Mouse (Mus musculus) retina, embryonic 14.5 days (tissue): ENCODE data around the gene Robo1.

ENCODE experiments used
- DNase-seq: peaks from one replicate; pipeline ENCODE4 v3.0.0-alpha.2; 2015; ENCODE audit warnings: low spot score

Gene Robo1

GRCm38 (mm10) chr16:72307537-72308330 is at the start of gene Robo1:
Gene Robo1, plus strand, starts transcription at chr16:72308306.
- DNase-seq, result no peak

GRCm38 (mm10) chr16:72267839-72268238 is 40.3 kb upstream of the Robo1 start:
- no peak for DNase-seq

DNA sequence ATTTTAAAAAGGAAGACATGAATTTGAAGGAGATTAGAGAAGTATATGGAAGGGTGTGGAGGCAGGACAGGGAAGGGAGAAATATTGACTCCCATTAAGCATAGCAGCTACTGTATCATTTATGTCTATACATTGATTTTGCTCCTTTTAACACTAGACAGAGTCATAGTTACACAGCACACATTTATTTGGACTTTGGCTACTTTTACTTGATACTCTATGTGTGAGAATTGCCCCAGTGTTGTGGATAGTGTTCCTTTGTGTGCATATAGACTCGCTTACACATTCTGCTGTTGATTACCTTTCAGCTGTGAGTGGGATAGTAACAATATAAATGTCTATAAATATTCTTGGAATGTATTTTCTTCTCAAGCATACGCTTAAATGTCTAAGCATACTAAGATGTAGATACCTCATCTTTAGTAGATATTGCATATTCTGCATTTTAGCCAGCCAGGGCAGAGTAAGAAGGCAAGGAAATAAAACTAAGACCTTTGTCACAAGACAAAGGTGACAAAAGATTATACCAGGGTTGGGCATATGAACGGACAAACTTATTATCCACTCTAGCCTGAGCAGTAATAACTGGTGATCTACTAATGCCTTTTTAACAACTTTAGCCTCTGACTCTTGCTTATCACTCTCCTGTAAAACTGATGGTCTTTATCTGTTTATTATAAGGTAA is 31.6 kb upstream of the Robo1 start:
- DNase-seq, result no peak

GRCm38 (mm10) chr16:72308331-72308668 is 194 bp downstream of the Robo1 start:
- DNase-seq, result no peak

GRCm38 (mm10) chr16:72327321-72327720 is 19.2 kb downstream of the Robo1 start:
- no peak for DNase-seq

DNA sequence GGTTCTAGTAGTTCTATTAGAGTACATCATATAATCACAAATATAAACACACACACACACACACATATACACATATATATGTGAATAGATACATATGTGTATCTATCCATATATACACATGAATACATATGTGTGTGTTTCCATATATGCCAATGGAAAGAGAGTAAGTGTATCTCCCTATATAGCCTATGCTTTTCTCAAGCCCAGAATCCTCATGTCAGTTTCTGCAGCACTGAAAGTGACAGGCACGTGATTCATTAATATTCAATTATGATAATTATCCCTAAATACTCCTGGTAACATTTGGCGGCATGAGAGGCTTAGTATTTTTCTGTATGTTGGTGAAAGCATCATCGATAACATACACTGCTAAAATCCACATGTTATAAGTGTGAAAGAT is 20.5 kb downstream of the Robo1 start:
- DNase-seq, result no peak

- DNase-seq, result no peak
Observed at GRCm38 (mm10) chr16:72337757-72338156, 29.7 kb downstream of the Robo1 start.

- no peak for DNase-seq
Observed at GRCm38 (mm10) chr16:72350422-72350821, 42.3 kb downstream of the Robo1 start.

- peak; percentile 78 for DNase-seq
Observed at GRCm38 (mm10) chr16:72356515-72357357, 48.6 kb downstream of the Robo1 start.

GRCm38 (mm10) chr16:72376896-72377295 is 68.8 kb downstream of the Robo1 start:
- DNase-seq, result no peak

GRCm38 (mm10) chr16:72381819-72382218 is 73.7 kb downstream of the Robo1 start:
- no peak for DNase-seq

DNA sequence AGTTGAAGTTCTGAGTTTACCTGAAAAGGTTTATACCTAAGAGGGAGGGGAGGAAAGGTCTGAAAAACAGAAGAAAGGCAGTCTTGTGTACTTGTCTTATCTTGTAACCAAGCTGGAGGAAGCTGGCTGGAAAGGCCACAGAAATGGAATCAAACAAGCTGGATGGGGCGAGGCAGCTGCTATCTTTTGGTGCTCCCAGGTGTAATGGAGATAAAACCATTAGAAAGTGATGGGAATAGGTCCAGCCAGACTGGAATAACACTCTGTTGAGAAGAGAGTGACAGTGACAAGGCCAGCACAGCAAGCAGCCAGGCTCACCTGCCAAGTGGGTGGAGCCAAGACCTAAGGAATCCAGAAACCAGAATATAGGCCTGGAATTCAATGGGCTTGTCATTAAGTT is 75.5 kb downstream of the Robo1 start:
- no peak for DNase-seq

GRCm38 (mm10) chr16:72393512-72393911 is 85.4 kb downstream of the Robo1 start:
- no peak for DNase-seq

GRCm38 (mm10) chr16:72398811-72399210 is 90.7 kb downstream of the Robo1 start:
- no peak for DNase-seq

DNA sequence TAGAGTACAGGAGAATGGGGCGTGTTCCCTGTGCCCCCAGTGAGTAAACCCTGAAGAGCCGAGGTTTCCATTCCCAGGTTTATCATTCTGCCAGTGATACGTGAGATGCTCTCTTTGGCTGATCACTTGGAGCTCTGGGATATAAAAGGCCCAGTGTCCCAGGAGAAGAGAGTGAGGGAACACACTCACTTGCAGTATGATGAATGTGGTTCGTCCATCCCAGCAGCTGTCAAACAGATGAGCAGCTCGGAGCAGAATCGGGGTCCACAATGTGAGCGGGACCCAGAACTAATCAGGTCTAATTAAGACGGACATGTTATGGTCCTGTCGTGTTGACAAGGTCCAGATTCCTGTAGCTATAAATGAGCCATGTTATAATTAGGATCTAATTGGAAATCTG is 94.3 kb downstream of the Robo1 start:
- DNase-seq, result peak; percentile 74

- no peak for DNase-seq
Observed at GRCm38 (mm10) chr16:72409820-72410219, 101.7 kb downstream of the Robo1 start.

DNA sequence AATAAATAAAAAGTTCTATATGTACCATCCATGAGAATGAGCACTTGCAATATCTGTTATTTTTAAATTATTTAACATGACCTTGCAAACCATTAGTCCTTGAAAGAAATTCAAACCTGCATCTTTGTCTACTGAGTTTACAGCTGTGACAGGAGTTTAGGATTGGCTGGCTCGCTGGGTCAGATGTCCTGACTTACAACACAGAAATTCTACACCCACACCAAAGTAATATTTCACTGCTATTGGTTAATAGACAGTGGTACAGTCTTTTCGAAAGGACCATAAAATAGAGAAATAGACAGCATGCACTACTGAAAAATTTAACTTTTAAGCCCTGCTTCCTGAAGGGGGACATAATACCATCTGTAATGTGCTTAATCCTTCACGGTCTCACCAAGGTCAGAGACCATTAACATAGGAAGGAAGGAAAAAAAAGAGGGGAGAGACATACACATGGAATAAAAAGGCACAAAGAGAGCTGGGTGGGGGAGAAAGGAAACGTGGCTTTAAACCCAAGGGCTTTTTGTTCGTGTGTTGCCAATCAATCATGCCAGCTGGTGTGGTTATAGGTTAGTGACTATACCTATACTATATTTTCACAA is 103.7 kb downstream of the Robo1 start:
- no peak for DNase-seq

DNA sequence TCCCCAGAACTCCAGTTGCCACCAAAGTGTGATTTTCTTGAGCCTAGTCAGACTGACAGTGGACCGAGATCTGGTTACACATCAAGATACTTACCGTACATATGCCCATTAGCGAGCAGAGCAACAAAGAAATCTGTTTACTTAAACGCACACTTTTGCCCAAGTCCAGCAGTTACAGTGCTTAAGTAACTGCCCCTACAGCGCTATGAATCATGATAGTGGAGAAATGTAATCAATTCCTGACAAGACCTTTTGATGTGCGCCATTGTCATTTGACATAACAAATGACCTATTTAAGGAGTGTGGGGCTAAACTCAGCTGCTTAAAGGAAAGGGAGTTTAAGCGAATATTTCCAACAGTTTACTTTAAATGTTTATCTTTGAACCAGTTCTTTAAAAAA is 104.8 kb downstream of the Robo1 start:
- DNase-seq, result no peak

DNA sequence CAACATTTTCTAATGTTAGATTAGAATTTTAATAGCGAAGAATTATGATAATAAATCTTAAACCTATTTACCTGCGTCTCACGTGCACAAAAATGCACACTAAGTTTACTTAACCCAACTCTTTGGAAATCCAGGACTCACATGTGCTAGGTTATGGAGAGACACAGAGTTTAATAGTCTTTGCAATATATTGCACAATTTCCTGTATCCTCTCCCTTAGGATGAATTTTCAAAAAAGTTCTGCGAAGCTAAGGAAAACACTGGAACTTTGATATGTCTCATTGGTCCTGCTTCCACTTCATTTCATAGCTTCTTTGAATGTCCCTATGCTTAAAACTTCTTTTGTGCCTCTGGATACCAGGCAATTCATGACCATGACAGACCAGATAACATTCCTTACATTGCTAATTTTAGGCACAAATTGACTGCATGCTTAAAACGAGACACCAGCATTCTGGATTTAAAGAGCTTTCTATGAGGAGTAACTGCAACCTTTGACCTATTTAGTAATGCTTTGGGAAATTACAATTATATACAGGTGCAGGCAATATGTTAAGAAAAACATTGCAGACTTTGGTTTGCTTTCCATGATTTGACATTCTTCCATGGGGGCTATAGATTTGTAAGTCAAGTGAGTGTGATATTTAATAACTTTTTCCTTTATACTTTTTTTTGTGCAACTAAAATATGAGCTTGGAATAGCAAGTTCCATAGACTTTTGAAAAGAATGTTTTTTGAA is 111.4 kb downstream of the Robo1 start:
- no peak for DNase-seq

DNA sequence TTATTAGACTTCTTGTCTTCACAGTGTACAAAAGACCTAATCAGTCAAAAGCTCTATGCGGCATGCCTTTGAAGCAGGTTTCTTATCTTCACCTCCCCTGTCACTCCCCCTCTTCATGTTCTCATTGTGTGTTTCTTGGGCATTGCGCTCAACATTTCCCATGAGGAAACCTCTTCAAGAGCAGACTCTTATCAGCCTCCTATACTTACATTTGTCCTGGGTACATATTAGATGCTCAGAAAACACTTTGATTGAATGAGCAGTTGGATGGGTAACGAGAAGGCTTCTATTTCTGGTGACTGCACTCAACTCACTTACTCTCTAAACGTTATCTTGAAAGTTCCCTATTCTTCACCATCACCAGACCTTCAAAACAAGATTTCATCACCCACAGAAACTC is 114.3 kb downstream of the Robo1 start:
- DNase-seq, result no peak

- no peak for DNase-seq
Observed at GRCm38 (mm10) chr16:72434396-72434795, 126.3 kb downstream of the Robo1 start.
